Mouse (Mus musculus) forebrain, embryonic 13.5 days (tissue): Measurements from ENCODE around the gene Ate1. TPM values are rescaled to one million over a fixed set of nuclear protein-coding genes. Genes with fewer than 3 reads are reported as not detected.
"Not testable (repeated sequence)": the region's sequence is repeated elsewhere in the genome, so short reads cannot be mapped to it uniquely, and the experiment has no call there.

Experiments used
- ATAC-seq: fragments of 200-750 bp; cut with Nextera tagmentation; 2 replicates; pipeline ENCODE4 v1.8.0; 2017
- H3K27ac ChIP-seq: fragments of 300-500 bp; sonication (generic); 2 replicates; pipeline ENCODE4 v1.5.1; 2015; ENCODE audit warnings: inconsistent platforms, mild to moderate bottlenecking, moderate library complexity
- H3K27me3 ChIP-seq: fragments of 300-500 bp; sonication (generic); 2 replicates; pipeline ENCODE4 v1.6.1; 2015; ENCODE audit warnings: mild to moderate bottlenecking, inconsistent platforms
- H3K36me3 ChIP-seq: fragments of 300-500 bp; sonication (generic); 2 replicates; pipeline ENCODE4 v1.6.1; 2015; ENCODE audit warnings: mild to moderate bottlenecking, inconsistent platforms; ENCODE audit not compliant: poor library complexity, severe bottlenecking
- H3K4me1 ChIP-seq: fragments of 300-500 bp; sonication (generic); 2 replicates; pipeline ENCODE4 v1.6.1; 2015; ENCODE audit warnings: inconsistent platforms
- H3K4me2 ChIP-seq: fragments of 300-500 bp; sonication (generic); 2 replicates; pipeline ENCODE4 v1.6.1; 2015; ENCODE audit warnings: inconsistent platforms, mild to moderate bottlenecking, moderate library complexity
- H3K4me3 ChIP-seq: fragments of 300-500 bp; sonication (generic); 2 replicates; pipeline ENCODE4 v1.5.1; 2015; ENCODE audit warnings: mild to moderate bottlenecking, inconsistent platforms
- H3K9ac ChIP-seq: fragments of 300-500 bp; sonication (generic); 2 replicates; pipeline ENCODE4 v1.6.1; 2015; ENCODE audit warnings: mild to moderate bottlenecking, inconsistent platforms
- H3K9me3 ChIP-seq: fragments of 300-500 bp; sonication (generic); replicated peaks from 2 replicates; pipeline ENCODE4 v1.6.1; 2016; ENCODE audit warnings: inconsistent platforms
- WGBS: fragments of 180-500 bp; shearing (Covaris S2); methylation state at CpG from one replicate; pipeline ENCODE4 v1.1.7; 2015; 5-methylcytosine and 5-hydroxymethylcytosine counted together
- polyA plus RNA-seq: library from polyadenylated mRNA; unstranded; fragments of >200 nt; fragmentation: Nextera tagmentation; extraction: Ambion mirVana; gene quantifications from 2 replicates; pipeline ENCODE4 v1.2.1, GENCODE M21; 2015

The Ate1 gene
- polyA plus RNA-seq, 1 experiment from 2014 or later: 82.0 TPM

DNA sequence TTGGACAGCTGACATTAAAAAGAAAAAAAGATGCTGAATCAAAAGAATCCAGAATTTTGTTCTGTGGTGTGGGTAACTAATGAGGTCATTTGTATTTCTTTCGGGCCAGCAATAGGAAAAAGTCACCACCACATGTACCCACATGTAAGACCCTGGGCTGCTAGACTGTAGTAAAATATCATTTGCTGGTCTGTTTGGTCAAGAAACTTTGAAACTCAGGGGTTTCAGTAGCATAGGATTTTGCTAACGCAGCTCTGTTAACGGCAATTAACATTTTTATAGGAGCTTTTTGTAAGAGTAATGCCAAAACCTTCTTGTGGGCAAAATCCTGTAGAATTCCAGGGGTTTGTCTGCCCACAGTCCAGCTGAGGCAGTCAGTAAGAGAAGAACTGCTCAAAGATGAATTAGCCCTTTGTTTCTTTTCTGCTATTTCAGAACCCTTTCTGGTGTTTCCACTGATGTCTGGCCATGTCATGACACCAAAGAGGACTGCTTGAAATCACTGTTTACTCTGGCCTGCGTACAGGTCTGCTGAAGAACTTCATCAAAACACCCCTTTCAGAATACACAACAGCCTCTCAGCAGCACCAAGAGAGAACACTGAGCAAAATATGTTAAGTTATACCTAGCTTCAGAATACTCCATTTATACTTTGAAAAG lies 64.5 kb downstream of the Ate1 start:
- Histone ChIP-seq H3K4me2 (no peak overlapping the region), H3K4me3 (no peak overlapping the region), H3K4me1 (no peaks in the 10 kb centered on the region), H3K9ac (no peak overlapping the region), H3K27me3 (no peaks in the 10 kb centered on the region), H3K36me3 (peaks cover 41% of the 10 kb centered on the region), H3K27ac (no peak overlapping the region), H3K9me3 (no peaks in the 10 kb centered on the region)
- 51% methylated on average over 4 of the region's 4 CpGs for WGBS
- ATAC-seq: no peak

DNA sequence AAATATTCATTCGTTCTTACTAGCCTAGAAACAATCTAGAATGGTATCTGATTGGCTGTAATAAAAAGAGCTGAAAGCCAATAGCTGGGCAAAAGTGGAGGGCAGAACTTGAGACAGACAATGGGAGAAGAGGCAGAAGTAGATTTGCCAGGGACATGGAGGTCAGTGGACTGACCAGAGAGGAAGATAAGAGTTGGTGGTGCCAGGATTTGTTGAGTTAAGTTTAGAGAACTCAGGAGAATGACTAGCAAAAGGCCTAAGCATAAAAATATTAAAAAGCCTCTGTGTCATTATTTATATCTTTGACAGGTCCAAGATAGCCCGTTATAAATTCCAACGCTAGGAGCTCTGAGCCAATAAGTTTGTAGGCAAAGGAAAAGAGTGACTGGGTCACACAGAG lies 65.9 kb downstream of the Ate1 start:
- no peaks in the 10 kb centered on the region for H3K4me1 ChIP-seq
- H3K27me3 ChIP-seq: no peaks in the 10 kb centered on the region
- H3K4me3 ChIP-seq: no peak overlapping the region
- H3K4me2 ChIP-seq: no peak overlapping the region
- WGBS: 94% methylated on average over 3 of the region's 3 CpGs
- ATAC-seq: no peak
- no peak overlapping the region for H3K9ac ChIP-seq
- H3K9me3 ChIP-seq: no peaks in the 10 kb centered on the region
- H3K36me3 ChIP-seq: peaks cover 39% of the 10 kb centered on the region
- no peak overlapping the region for H3K27ac ChIP-seq

DNA sequence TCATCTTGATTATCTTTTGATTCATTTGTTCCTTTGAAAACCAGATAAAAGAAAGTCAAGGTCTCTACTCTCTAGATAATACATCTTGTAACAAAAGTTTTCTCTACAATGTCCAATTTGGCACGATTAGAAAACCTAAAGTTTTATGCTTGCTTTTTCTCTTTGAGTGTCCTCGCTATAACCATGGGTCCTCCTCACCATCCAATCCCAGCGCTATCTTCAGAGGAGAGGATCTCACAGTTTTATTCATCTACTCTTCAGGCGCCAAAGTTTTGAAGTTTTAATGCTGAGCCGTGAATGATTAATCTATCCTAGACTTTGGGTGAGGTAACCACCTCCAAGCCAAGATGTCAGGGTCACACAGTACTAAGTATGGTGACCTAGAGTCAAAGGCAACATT lies 84.4 kb downstream of the Ate1 start:
- H3K9me3 ChIP-seq: no peaks in the 10 kb centered on the region
- no peak overlapping the region for H3K9ac ChIP-seq
- no peak overlapping the region for H3K4me2 ChIP-seq
- H3K4me1 ChIP-seq: no peaks in the 10 kb centered on the region
- 92% methylated on average over 5 of the region's 5 CpGs for WGBS
- H3K27ac ChIP-seq: no peak overlapping the region
- no peaks in the 10 kb centered on the region for H3K27me3 ChIP-seq
- ATAC-seq: no peak
- no peaks in the 10 kb centered on the region for H3K36me3 ChIP-seq
- H3K4me3 ChIP-seq: no peak overlapping the region

DNA sequence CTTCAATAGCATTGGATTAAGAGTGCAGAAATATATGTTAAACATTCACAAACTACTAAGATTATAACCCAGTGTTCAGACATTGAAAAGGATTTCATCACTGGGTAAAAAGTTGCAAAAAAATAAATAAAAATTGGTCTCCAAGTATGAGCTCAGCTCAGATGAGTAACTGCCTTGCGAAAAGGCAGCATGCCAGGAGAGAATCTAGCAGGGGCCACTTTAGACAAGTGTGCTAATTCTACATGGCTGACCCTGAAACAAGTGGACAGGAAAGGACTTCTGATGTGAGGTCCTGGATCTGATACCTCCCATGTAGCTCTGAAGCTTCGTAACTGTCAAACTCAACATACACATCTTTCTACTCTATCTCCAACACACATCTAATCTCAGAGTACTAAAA lies 88.0 kb downstream of the Ate1 start:
- Histone ChIP-seq H3K4me3 (no peak overlapping the region), H3K27ac (no peak overlapping the region), H3K4me2 (no peak overlapping the region), H3K9ac (no peak overlapping the region), H3K4me1 (no peaks in the 10 kb centered on the region), H3K9me3 (no peaks in the 10 kb centered on the region), H3K36me3 (no peaks in the 10 kb centered on the region), H3K27me3 (no peaks in the 10 kb centered on the region)
- 94% methylated on average over 2 of the region's 2 CpGs for WGBS
- ATAC-seq: no peak

DNA sequence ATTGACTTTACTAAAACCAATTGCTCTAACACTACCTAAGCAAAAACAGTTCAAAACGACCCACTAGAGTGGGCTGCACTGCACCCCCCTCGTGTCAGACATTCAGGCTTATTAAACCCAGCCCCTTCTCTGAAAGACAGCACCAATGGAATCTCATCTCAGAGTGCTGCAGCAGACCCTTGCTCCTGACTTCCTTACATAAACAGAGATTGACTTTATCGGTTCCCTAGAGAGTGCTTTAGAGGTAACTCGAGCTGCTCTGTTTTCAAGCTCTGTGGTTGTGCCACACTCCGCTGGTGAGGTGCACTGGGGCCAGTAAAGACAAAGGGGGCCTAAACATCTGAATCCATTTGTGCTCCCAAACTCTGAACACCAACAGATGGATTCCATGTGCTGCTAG lies 93.6 kb downstream of the Ate1 start:
- Histone ChIP-seq H3K4me1 (no peaks in the 10 kb centered on the region), H3K27me3 (no peaks in the 10 kb centered on the region), H3K9me3 (no peaks in the 10 kb centered on the region), H3K27ac (no peak overlapping the region), H3K4me2 (no peak overlapping the region), H3K36me3 (no peaks in the 10 kb centered on the region), H3K9ac (no peak overlapping the region), H3K4me3 (no peak overlapping the region)
- 10% methylated on average over 5 of the region's 5 CpGs for WGBS
- ATAC-seq: no peak

DNA sequence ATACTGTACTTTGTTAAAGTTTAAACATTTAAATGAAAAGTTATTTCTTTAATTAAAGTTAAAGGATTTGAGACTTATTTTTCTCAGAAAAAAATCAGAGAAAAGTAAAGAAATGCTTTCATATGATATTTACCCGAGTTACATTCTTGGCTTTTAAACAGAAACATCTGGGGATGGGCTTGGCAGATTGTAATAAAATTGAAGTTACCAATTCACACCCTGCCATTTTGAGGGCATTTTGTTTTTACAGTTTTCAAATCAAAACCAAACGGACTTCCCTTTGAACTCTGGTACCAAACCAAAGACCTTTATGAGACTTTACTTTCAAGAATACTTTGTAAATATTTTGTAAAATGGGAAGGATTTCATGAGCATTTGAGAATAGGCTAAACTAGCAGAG lies 94.2 kb downstream of the Ate1 start:
- Histone ChIP-seq H3K4me3 (no peak overlapping the region), H3K4me2 (no peak overlapping the region), H3K36me3 (no peaks in the 10 kb centered on the region), H3K9ac (no peak overlapping the region), H3K9me3 (no peaks in the 10 kb centered on the region), H3K27me3 (no peaks in the 10 kb centered on the region), H3K4me1 (no peaks in the 10 kb centered on the region), H3K27ac (no peak overlapping the region)
- ATAC-seq: no peak
- WGBS: 76% methylated on average over 2 of the region's 2 CpGs

DNA sequence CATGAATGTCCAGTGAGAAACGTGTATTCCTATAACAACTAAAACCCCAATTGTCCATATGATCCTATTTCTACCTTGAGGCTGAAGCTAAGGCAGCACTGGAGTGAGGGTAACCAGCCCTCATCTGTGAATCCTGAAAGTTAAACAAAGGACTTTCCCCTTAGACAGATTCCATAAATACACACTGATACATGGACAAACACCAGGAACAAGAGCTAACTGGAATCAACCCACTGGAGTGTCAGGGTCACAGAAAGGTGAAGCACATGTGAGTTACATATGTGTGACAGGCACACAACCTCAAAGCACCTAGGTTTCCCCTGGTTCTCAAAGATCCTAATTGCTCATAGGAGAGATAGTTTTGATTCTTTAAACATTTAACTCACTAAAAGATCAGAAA lies 100.2 kb downstream of the Ate1 start:
- no peak for ATAC-seq
- H3K9ac ChIP-seq: no peak overlapping the region
- H3K27ac ChIP-seq: no peak overlapping the region
- no peaks in the 10 kb centered on the region for H3K36me3 ChIP-seq
- no peak overlapping the region for H3K4me2 ChIP-seq
- WGBS: 84% methylated on average over 1 of the region's 1 CpGs
- H3K9me3 ChIP-seq: no peaks in the 10 kb centered on the region
- no peaks in the 10 kb centered on the region for H3K4me1 ChIP-seq
- H3K4me3 ChIP-seq: no peak overlapping the region
- no peaks in the 10 kb centered on the region for H3K27me3 ChIP-seq

DNA sequence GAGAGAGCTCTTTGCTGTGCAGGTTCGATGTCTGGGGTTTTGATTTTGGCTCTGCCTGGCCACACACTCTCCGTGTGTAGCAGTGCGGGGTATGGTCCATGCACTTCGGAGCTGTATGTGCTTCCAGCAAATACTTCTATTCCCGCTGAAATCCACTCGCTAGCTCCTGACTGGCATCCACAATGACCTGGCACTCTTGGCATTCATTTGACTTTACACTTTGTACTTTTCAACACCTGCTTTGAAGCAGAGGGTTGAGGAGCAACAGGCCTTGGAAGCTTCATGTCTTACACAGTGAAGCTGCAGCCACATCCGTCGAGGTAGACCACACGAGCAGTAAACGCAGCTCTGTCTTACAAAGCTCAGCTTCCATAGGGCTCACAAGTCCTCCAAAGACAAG lies 112.5 kb downstream of the Ate1 start:
- Histone ChIP-seq H3K9ac (no peak overlapping the region), H3K4me1 (peaks cover 3% of the 10 kb centered on the region), H3K36me3 (no peaks in the 10 kb centered on the region), H3K9me3 (no peaks in the 10 kb centered on the region), H3K4me2 (no peak overlapping the region), H3K27ac (no peak overlapping the region), H3K27me3 (no peaks in the 10 kb centered on the region), H3K4me3 (no peak overlapping the region)
- WGBS: 87% methylated on average over 10 of the region's 10 CpGs
- ATAC-seq: no peak

DNA sequence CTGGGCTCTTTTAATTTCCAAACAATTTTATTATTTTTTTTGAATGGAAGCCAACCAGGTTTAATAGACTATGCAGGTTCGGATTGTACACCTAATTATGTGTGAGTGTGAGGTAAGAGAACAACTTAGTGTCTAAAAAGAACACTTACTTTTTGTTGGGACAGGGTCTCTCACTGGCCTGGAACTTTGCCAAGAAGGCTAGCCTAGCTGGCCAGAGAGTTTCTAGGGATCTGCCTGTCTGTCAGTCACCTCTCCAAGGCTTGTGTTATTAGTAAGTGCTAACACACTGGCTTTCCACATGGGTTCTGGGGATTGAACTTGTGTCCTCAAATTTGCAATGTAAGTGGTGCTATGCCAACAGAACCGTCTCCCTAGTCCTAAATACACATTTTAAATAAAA lies 116.8 kb downstream of the Ate1 start:
- Histone ChIP-seq H3K36me3 (peaks cover 7% of the 10 kb centered on the region; the same call in 1 of the 2 replicates), H3K9ac (no peak overlapping the region), H3K4me1 (peaks cover 3% of the 10 kb centered on the region), H3K4me2 (no peak overlapping the region), H3K27me3 (no peaks in the 10 kb centered on the region), H3K27ac (no peak overlapping the region), H3K4me3 (no peak overlapping the region), H3K9me3 (no peaks in the 10 kb centered on the region)
- WGBS: 66% methylated on average over 2 of the region's 2 CpGs
- no peak for ATAC-seq

DNA sequence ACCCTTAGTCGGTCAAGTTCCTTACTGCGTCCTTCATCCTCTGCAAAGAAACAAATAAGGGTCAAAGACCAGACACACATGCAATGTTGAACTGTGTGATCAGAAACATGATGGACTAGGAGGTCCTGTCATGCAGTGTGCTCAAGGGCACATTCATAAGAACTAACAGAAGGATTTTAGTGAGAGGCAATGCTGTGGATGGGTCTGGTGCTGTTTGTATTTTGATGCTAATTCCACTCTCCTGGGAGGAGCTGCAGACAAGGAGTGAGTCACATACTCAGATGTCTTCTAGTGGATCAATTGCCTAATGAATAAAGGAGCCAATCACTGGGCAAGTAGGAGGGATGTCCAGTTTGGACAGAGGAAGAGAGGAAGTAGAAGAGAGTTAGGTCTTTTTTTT lies 125.5 kb downstream of the Ate1 start:
- Histone ChIP-seq H3K4me2 (no peak overlapping the region), H3K36me3 (peaks cover 19% of the 10 kb centered on the region; the same call in 1 of the 2 replicates), H3K4me3 (no peak overlapping the region), H3K27me3 (no peaks in the 10 kb centered on the region), H3K9ac (no peak overlapping the region), H3K9me3 (no peaks in the 10 kb centered on the region), H3K27ac (no peak overlapping the region), H3K4me1 (no peaks in the 10 kb centered on the region)
- ATAC-seq: no peak
- 82% methylated on average over 2 of the region's 2 CpGs for WGBS

DNA sequence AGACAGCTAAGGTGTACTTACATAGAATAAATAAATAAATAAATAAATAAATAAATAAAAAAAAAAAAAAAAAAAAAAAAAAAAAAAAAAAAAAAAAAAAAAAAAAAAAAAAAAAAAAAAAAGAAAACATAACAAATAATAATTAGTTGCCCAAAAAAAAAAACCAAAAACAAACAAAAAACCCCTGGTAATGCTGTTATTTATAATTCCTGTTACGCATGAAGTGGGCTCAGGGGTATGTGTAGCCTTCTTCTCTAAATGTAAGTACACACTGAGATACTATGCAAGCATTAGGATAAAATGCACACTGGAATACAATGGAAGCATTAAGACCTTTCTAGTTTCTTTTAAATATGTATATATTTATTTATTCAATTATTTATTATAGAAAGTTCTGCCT lies 130.1 kb downstream of the Ate1 start:
- not testable (repeated sequence) for H3K27me3 ChIP-seq, H3K27ac ChIP-seq, H3K4me3 ChIP-seq, H3K4me2 ChIP-seq, ATAC-seq, H3K9me3 ChIP-seq, H3K9ac ChIP-seq
- 93% methylated on average over 1 of the region's 1 CpGs for WGBS
- Histone ChIP-seq H3K36me3 (peaks cover 32% of the 10 kb centered on the region), H3K4me1 (peaks cover 18% of the 10 kb centered on the region)

DNA sequence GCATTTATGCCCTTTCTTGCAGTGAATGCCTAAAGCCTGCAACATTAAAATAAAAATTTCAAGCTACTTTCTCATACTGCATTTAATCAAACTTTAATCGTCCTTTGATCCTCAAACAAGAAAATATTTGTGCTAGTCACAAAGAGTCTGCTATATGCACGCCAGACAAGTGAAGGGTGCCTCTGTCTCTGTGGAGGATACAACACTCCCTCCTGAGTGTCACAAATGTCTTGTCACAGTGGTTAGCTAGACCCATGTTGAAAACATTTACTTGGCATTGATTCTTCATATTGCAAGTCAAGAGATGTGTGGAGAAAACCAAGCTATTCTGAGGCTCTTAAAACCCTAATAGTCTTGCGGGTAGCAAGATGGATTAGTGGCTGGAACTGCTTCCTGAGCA lies 133.9 kb downstream of the Ate1 start:
- H3K4me3 ChIP-seq: no peak overlapping the region
- 0 out of 2 replicates have a peak, but pooled peaks cover 5% of the 10 kb centered on the region for H3K9me3 ChIP-seq
- H3K27me3 ChIP-seq: no peaks in the 10 kb centered on the region
- no peak for ATAC-seq
- H3K4me1 ChIP-seq: peaks cover 29% of the 10 kb centered on the region
- no peak overlapping the region for H3K4me2 ChIP-seq
- peaks cover 17% of the 10 kb centered on the region for H3K36me3 ChIP-seq
- peak overlapping the region; percentile 44; the same call in 1 of the 2 replicates for H3K27ac ChIP-seq
- WGBS: 31% methylated on average over 3 of the region's 3 CpGs
- H3K9ac ChIP-seq: no peak overlapping the region

DNA sequence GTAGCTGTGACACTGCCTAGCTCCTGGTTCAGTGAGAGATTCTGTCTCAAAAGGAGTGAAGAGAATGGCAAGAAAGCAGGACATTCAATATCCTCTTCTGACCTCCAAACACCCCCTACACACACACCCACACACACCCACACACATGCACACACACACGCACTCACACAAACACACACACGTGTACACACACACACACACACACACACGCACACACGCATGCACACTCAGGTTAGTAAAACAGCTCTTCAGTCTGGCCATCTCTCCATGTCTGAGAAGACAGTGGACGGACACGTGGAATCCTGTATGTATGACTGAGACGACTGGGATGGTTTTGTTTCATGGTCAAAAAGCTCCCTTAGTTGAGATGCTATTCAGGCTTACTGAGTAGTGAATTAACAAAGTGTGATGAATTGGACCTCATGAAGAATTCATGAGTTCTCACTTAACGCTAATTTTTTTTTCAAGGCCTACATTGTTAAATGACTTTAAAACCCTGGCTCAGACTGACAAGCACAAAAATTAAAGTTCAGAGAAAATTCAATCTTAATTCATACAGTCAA lies 134.4 kb downstream of the Ate1 start:
- peaks cover 17% of the 10 kb centered on the region for H3K36me3 ChIP-seq
- peak overlapping the region; percentile 48; the same call in 1 of the 2 replicates for H3K27ac ChIP-seq
- no peak overlapping the region for H3K4me2 ChIP-seq
- 0 out of 2 replicates have a peak, but pooled peaks cover 5% of the 10 kb centered on the region for H3K9me3 ChIP-seq
- 45% methylated on average over 8 of the region's 8 CpGs for WGBS
- H3K4me3 ChIP-seq: no peak overlapping the region
- peak; percentile 28; the same call in 1 of the 2 replicates for ATAC-seq
- peaks cover 34% of the 10 kb centered on the region for H3K4me1 ChIP-seq
- no peaks in the 10 kb centered on the region for H3K27me3 ChIP-seq
- no peak overlapping the region for H3K9ac ChIP-seq
